Mouse (Mus musculus) CH12.LX (cell line): Measurements from ENCODE around the gene Grid1.

Experiments used
- CHD2 ChIP-seq: IDR thresholded peaks from 2 replicates; pipeline ENCODE4 v1.6.1; 2011; ENCODE audit warnings: low read length, improper control_type of control experiment
- CTCF ChIP-seq, 2 experiments: IDR thresholded peaks in 1 of 2; conservative IDR thresholded peaks in 1 of 2; 2 replicates each; pipeline ENCODE4 v1.5.1; 2011 to 2012; ENCODE audit warnings: low read depth in 2 of 2, low read length in 2 of 2, improper control_type of control experiment in 1 of 2, inconsistent platforms in 1 of 2, mild to moderate bottlenecking in 1 of 2, moderate library complexity in 1 of 2
- ELF1 ChIP-seq: IDR thresholded peaks from 2 replicates; pipeline ENCODE4 v1.6.1; 2014; ENCODE audit warnings: low read depth, mild to moderate bottlenecking, inconsistent platforms, low read length, improper control_type of control experiment
- EP300 ChIP-seq: IDR thresholded peaks from 2 replicates; pipeline ENCODE4 v1.6.1; 2011; ENCODE audit warnings: low read length, improper control_type of control experiment
- HCFC1 ChIP-seq: IDR thresholded peaks from 2 replicates; pipeline ENCODE4 v1.6.1; 2012; ENCODE audit warnings: low read depth, mild to moderate bottlenecking, inconsistent platforms, low read length, improper control_type of control experiment
- IRF4 ChIP-seq: IDR thresholded peaks from 2 replicates; pipeline ENCODE4 v1.6.1; 2014; ENCODE audit warnings: low read depth, mild to moderate bottlenecking, inconsistent platforms, low read length, improper control_type of control experiment
- JUND ChIP-seq: conservative IDR thresholded peaks from 2 replicates; pipeline ENCODE4 v1.6.1; 2011; ENCODE audit warnings: low read depth, low read length, improper control_type of control experiment
- KAT2A ChIP-seq: IDR thresholded peaks from 2 replicates; pipeline ENCODE4 v1.6.1; 2012; ENCODE audit warnings: low read length, improper control_type of control experiment, inconsistent platforms; ENCODE audit not compliant: insufficient replicate concordance
- MAZ ChIP-seq: IDR thresholded peaks from 2 replicates; pipeline ENCODE4 v1.6.1; 2012; ENCODE audit warnings: low read depth, mild to moderate bottlenecking, inconsistent platforms, low read length, improper control_type of control experiment, moderate library complexity
- POLR2A ChIP-seq: IDR thresholded peaks from 2 replicates; pipeline ENCODE4 v1.6.1; 2011; ENCODE audit warnings: low read depth, mild to moderate bottlenecking, improper control_type of control experiment, low read length
- POLR2AphosphoS2 ChIP-seq: IDR thresholded peaks from 2 replicates; pipeline ENCODE4 v1.6.1; 2011; ENCODE audit warnings: low read depth, low read length, improper control_type of control experiment
- SIN3A ChIP-seq: IDR thresholded peaks from 2 replicates; pipeline ENCODE4 v1.6.1; 2012; ENCODE audit warnings: low read length, improper control_type of control experiment, inconsistent platforms
- UBTF ChIP-seq: IDR thresholded peaks from 2 replicates; pipeline ENCODE4 v1.6.1; 2012; ENCODE audit warnings: low read depth, mild to moderate bottlenecking, inconsistent platforms, low read length, improper control_type of control experiment, moderate library complexity
- ZC3H11A ChIP-seq: IDR thresholded peaks from 2 replicates; pipeline ENCODE4 v1.6.1; 2012; ENCODE audit warnings: low read depth, mild to moderate bottlenecking, inconsistent platforms, low read length, improper control_type of control experiment

- TF ChIP-seq CHD2 (no peak), KAT2A (no peak), POLR2A (no peak), CTCF (conservative IDR thresholded peaks at IDR 0.05 in 1 of 2, IDR thresholded peaks at IDR 0.05 in 1 of 2; ENCODE audit: low read depth in 2 of 2, low read length in 2 of 2) (no peak), EP300 (no peak), SIN3A (no peak), ZC3H11A (no peak), MAZ (no peak), POLR2AphosphoS2 (no peak), JUND (no peak), HCFC1 (no peak), ELF1 (no peak), IRF4 (no peak), UBTF (no peak)
These were observed 85.8 kb downstream of the Grid1 start for GRCm38 (mm10) chr14:34905697-34906096.
